Mouse (Mus musculus): ENCODE results near the gene Copz1.

Gene Copz1

DNA sequence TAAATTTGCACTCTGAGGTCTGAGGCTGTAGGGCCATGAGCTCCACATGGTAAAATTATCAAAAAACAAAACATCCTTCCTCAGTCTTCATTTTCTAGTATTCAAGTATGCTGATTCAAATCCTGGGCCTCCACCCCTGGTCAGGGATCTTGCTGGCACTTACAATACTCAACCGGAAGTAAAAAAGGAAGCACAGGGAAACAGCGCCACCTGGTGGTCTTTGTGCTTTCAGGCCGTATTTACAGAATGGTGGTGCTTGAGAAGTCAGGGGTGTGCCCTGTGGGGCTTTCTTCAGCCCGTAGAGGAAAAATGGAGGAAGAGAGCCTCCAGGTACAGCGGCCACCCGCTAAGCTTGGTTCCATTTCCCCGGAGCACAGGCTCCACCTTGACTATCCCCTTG is 34.6 kb downstream of the Copz1 start:
- in situ Hi-C loops (cut with MboI, MseI) = loop anchor here (25.0 kb wide), 1 partner anchor 570 kb away; no protein-coding TSS in a partner anchor

DNA sequence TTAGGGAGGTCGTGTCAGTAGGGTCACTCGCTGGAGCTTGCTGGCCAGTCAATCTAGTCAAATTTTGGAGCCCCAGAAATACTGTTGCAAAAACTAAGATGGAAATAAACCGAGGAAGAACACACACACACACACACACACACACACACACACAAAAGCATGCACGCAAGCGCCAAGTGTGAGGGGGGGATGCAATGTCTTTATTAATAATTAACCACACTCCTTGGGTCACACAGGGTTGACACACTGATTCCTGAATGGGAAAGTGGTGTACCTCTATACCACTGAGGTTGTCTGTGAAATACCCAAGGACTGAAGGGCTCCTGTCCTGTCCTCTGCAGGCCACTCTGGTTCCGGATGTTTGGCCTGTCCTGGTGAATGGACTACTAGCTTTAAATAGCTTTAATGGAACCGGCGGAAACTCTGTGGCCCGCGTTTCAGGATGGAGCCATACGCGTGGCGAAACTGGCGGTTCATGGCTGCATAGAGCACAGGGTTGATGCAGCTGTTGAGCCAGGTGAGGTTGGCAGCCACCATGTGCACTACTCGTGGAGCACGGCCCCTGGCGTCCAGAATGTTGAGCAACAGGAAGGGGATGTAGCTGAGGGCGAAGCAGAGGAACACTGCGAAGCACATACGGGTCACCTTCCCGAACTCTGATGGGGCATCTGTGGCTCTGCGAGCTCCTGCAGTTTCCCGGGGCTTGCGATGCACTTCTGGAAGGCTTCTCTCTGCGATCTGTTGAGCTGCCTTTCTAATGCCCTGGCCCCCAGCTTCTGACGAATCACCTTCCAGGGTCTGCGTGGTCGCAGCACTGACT is 35.8 kb downstream of the Copz1 start:
- in situ Hi-C loops (cut with MboI, MseI) = loop anchor here (25.0 kb wide), 1 partner anchor 571 kb away; no protein-coding TSS in a partner anchor

DNA sequence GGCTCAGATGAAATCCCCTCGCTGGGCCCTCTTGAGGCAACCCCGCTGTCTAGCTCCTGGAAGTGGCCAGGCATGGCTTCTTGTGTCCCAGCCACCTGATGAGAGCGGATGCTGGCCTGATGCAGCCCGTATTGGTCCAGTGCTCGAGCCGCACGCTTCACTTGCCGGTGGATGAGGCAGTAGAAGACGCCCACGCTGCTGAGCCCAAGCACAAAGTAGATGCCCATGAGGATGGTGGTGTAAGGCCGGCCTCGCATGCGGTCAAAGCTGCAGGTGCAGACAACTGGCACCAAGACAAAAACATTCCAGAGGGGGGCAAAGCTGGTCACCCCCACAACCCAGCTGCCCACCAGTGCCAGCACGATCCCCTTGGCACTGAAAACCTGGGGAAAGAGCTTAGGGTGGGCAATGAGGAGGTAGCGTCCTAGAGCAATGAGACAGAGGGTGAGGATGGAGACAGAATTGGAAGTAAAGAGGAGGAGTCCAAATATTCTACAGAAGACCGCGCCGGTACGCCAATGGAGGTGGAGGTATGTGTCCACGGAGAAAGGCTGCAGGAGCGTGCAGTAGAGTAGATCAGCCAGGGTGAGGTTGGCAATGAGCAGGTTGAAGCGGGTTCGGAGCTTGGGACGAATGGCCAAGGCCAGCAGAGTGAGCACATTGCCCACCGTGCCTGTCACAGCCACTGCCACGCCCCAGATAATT is 36.5 kb downstream of the Copz1 start:
- in situ Hi-C loops (cut with MboI, MseI) = loop anchor here (25.0 kb wide), 1 partner anchor 572 kb away; no protein-coding TSS in a partner anchor

DNA sequence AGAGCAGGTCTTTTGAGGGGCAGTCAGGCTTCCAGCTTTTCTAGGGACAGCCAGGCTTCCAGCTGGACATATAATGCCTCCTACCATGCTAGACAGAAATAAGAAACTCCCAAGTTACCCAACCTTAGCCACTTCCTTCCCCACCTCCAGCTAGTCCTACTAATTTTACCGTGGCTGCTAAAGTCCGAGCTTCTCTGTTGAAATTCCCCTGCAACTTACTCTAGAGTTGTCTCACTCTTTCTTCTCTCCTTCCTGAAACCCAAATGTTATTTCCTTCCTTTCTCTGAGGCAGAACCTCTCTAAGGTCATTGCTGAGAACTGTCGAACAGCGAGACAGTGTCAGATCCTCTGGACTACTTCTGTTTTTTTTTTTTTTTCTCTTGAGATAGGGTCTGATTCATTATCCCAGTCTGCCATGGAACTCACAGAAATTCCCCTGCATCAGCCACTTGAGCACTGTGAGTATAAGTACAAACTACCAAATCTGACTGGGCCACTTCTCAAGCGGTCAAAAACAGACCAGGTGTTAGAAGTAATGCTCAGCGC is 37.9 kb downstream of the Copz1 start, which contains the start of gene Gpr84:
TSS of gene Gpr84 (minus strand) at position 248 of the 546 bp plus-strand sequence.
- in situ Hi-C loops (cut with MboI, MseI) = loop anchor here (5.0 to 25.0 kb wide), 2 partner anchors 58 to 573 kb away; no protein-coding TSS in a partner anchor

DNA sequence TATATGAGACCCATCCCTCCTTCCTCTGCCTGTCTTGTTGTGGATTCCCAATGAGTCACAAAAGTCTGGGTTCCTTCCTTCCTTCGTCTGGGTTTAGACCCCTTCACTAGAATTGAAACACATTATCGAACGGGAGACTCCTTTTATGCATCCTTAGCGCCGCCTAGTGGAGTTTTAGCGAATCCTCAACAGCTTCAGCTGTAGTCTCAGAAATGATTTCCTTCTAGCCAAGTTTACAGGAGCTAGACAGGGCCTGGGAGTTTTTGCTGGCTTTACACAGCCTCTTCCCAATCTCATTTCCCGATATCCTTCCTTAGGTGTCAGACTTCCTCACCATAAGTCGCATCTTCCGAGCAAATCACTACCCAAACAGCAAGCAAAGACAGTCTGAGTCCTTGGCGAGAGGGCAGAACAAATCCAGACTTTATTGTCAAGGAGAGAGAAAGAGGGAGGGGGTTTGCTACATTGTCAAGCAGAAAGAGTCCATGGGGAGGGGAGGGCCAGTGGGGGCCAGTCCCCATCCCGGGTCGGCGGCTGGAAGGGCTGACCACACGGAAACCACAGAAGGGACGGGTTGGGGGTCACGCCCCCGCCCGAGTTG is 41.1 kb downstream of the Copz1 start:
- in situ Hi-C loops (cut with MboI, MseI) = loop anchor here (5.0 to 25.0 kb wide), 2 partner anchors 61 to 576 kb away; no protein-coding TSS in a partner anchor

DNA sequence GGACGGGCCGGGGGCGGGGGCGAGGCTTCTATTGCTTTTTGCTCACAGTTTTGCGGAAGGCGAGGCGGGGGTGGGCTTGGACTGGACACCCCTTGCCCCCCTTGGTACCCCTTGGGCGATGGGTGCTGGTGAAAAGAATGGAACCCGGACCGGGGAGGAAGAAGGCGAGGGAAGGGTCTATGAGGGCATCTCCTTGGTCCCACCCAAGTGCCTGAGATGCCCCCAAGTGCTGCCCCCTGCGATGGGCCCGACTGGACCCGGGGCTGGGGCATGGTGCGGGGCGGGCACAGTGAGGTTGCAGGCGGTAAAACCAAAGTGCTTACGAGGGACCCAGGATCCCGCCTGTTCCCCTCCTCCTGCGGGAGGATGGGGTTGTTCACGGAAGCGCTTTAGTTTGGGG is 41.7 kb downstream of the Copz1 start:
- in situ Hi-C loops (cut with MboI, MseI) = loop anchor here (5.0 to 25.0 kb wide), 2 partner anchors 62 to 577 kb away; no protein-coding TSS in a partner anchor

DNA sequence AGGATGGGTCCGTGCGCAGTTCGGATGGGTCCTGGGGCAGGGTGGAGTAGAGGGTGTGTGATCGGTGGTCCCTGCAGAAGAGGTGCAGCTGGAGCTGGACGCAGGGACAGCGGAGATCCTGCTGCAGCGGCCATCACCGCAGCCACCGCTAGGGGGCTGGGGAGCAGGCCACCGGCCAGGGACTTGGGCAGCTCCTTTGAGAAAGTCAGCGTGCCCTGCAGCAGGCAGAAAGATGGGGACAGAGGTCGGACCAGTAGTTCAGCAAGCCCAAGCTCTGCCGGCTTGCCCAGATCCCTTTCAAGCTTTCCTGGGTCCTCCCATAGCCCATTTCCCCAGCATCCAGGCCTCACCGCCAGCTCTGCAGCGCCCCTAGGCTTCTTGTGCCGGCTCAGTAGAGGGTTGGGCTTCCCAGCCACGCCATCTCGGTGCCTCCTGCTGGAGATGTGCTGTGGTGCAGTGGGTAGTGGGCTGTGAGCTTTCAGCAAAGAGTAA is 42.5 kb downstream of the Copz1 start:
- in situ Hi-C loops (cut with MboI, MseI) = loop anchor here (5.0 to 25.0 kb wide), 2 partner anchors 328 to 578 kb away; no protein-coding TSS in a partner anchor

DNA sequence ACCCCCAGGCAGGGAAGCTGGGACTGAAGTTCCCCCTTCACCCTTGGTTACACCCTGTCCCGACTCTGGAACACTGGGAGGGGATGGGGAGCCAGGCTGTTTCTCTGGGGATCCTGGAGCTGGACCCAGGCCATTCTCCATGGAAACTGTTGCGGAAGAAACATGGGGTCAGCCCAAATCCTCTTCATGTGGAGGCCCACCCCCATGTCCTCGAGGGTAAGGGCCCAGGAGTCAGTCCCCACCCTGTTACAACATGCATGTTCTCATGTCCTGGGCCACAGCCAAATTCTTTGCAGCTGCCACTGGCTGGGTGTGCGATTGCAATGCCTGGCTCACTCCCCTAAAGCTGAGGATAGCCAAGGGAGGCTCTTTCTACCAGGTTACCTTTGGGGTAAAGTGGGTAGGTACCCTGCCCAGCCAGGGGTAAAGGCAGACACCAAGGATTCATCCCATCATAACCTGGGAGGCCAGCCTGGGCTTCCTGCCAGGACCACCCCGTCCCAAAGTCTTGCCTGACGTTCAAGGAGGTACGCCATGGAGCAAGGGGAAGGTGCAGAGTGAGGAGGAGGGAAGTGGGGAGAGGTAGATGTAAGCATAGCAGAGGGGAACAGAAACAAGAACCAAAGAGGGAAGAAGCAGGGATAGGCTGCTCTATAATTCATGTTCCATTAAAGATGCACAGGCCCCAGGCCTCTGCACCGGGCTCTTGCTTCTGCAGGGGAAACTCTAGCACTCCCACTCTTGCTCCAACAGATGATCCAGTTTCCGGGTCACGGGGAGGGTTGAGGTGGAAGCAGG is 43.7 kb downstream of the Copz1 start:
- in situ Hi-C loops (cut with MboI, MseI) = loop anchor here (5.0 to 25.0 kb wide), 2 partner anchors 329 to 579 kb away; no protein-coding TSS in a partner anchor

DNA sequence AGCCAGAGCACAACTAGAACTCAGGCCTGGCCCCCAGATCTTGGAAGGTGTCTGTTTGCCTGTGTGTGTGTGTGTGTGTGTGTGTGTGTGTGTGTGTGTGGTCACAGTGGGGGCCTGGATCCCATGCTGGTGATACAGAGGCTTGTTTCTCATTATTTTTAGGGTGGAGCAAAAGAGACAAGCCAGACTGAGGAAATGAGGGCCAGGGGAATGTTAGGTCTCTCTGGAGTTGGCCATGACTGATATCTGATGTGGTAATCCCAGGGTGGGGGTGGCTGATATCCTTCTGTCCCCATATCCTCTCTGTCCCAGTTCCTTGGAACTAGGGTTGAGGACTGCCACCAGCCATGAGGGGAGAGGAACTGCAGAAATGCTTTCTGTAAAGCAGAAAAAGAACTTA is 44.6 kb downstream of the Copz1 start:
- in situ Hi-C loops (cut with MboI, MseI) = loop anchor here (5.0 to 25.0 kb wide), 2 partner anchors 330 to 580 kb away; no protein-coding TSS in a partner anchor

DNA sequence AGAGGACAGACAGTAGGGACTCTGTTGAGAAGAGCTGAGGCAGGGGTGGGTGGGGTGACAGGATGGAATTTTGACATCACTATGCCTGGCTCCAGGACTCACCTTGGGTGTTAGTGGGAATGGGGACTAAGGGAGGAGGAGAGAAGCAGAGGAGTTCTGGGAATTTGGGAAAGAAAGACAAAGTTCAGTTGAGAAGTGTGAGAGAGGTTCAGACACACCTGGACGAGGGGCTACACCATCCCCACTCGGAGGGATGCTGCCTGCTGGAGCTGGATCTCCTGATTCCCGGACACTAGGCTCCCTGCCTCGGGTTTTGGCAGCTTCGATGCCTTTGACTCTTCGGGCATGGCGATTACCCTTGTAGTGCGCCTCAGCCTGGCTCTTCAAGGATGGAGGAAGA is 45.2 kb downstream of the Copz1 start:
- in situ Hi-C loops (cut with MboI, MseI) = loop anchor here (5.0 to 25.0 kb wide), 2 partner anchors 330 to 580 kb away; no protein-coding TSS in a partner anchor

DNA sequence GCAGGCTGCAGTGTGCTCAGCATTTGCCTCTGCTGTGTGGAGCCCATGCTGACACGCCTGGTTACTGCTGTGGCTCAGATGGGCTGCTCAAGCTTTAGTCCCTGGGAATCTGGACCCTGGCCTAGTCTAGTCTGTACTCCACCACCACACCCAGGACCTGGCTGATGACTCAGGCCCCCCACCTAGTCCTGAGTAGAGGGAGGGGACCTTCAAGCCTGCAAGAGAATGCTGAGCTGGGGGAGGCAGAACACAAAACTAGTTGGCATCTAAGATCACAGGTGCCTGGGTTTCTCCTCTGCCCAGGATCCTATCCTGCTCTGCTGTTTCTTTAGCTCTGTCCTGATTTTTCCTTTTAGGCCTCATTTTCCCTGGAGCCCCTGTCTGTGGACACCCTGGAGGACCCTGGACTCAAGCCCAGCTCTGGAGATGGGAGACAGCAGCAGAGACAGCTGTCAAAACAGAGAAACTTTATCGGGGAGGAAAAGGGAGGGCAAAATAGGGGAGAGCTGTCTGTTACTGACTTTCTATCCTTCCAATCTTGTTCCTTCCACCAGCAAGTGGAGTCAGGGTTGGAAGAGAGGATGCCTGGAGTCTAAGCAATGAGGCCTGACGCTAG is 45.8 kb downstream of the Copz1 start:
- in situ Hi-C loops (cut with MboI, MseI) = loop anchor here (5.0 to 25.0 kb wide), 2 partner anchors 331 to 581 kb away; no protein-coding TSS in a partner anchor

DNA sequence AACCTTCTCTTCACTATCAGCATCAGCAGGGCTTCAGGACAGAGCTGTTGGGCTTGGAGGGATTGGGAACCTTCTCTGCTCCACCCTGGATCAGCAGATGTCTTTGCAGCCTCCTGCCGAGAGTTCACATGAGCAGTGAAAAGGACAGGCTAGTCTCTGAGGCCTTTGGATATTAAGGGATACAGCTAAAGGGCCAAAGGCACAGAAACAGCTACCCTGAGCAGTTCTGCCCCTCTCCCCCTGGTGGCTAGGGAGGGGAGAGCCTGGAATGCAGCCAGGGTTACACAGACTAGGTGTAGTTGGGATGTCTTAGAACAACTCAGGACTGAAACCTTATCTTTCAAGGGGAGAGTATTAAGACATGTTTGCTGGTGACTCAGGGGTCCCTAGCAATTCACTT is 48.6 kb downstream of the Copz1 start:
- in situ Hi-C loops (cut with MboI, MseI) = loop anchor here (25.0 kb wide), 1 partner anchor 584 kb away; no protein-coding TSS in a partner anchor

DNA sequence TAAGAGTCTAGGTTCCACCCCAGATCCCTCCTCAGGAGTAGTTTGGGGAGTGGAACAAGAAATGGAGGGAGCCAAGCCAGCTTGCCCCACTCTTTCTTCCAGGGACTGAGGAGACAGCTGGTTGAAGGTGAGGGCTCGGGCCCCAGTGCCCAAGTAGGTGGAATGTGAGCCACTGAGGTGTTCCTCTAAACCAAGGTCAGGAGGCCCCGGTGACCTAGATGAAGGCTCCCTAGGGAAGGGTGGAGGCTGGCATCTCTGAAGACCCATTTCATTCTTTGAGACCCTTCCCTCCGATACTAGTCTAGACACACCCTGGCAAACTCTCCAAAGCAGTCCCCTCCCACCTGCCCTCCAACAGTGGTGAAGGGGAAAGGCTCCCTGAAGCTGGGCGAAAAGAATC is 49.9 kb downstream of the Copz1 start:
- in situ Hi-C loops (cut with MboI, MseI) = loop anchor here (25.0 kb wide), 1 partner anchor 585 kb away; no protein-coding TSS in a partner anchor

DNA sequence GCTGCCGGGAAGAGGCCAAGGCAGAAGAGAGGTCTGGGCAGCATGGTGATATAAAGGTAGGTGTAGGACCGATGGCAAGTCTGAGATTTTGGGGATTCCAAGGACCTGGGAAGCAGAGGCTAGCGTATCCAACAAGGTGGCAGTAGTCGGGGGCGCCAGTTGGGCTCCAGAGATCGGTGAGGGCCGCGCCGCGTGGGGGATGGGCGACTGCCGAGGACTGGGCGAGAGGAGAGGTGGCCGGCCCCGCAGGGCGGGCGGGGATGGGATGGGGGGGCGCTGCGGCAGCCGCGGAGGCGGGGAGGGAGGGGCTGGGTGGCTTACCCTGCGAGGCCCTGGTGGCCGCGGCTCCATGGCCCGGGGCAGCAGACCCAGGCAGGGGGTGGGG is 50.5 kb downstream of the Copz1 start:
- in situ Hi-C loops (cut with MboI, MseI) = loop anchor here (25.0 kb wide), 1 partner anchor 586 kb away; no protein-coding TSS in a partner anchor

DNA sequence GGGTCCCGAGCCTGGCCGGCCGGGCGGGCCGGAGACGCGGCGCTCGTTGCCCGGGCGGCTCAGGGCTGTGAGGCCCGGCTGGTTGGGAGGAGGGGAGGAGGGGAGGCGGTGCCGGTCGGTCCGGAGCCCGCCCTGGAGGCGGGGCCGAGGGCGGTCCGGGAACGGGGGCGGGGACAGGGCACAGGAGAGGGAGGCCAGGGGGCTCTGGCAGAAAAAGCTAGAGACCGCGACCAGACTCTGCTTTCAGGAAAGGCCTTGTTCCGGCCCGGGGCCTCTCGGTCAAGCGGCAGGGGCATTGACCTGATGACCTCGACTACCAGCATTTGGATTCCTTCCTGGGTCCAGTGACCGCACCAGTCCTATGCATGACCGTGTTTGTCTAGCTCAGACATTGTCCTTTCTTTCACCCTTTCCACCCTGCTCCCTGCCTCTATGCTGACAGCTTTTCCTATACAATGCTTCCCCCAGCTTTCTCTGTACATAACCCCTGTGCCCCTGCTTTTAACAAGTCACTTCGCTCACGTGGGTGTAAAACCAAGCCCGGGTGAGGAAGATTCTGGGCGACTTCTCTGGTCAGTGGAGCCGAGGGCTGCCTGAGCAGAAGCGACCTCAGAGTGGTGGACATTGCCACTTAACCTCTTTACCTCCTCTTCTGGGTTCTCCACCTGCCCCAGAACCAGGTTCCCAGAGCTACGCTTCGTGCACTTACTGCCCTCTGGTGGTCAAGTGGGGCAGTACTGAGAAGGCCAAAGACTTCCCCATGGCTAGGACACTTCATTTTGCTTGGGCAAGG is 51.1 kb downstream of the Copz1 start:
- in situ Hi-C loops (cut with MboI, MseI) = loop anchor here (25.0 kb wide), 1 partner anchor 586 kb away; no protein-coding TSS in a partner anchor

DNA sequence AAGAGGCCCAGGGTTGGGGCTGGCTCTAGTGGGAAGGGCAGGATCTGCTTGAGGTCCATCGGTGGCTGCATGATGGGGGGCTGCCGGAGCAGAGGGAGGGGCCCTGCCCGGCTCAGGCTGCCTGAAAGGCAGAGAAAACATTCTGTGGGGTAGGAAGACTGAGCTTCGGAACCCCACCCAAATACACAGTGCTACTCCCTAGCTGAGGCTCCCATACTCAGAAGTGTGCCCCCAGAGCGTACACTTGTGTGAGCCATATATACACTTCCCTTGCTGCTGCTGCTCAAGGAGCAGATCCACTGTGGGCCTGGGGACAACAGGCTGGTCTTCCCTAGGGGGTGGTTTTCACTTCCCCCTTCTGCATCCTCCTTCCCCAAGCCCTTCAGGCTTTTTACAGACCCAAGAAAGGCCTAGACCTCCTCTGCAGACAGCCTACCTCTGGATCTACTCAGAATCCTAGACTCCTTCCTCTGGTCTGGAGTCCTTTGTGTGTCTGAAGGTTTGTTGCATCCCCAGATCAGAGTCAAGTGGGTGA is 60.6 kb downstream of the Copz1 start:
- in situ Hi-C loops (cut with MboI, MseI) = no loop called here

DNA sequence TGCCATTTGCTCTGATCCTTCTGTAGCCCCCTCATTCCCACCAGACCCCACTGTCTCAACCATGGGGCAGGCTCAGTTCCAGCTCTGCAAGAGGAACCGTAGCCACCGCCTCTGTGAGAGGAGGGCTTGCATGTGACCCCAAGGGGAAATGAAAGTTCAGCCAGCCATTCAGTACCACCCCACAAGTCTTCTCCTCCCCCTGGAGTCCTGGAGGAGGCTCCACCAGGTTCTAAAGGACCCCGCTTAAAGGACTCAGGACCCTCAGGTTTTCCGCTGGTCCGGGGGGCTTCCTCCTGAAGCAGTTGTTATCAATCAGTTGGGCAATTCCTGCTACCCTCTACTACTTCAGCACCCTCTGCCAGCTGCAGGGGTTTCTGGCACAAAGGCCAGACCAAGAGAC is 61.2 kb downstream of the Copz1 start:
- in situ Hi-C loops (cut with MboI, MseI) = no loop called here

DNA sequence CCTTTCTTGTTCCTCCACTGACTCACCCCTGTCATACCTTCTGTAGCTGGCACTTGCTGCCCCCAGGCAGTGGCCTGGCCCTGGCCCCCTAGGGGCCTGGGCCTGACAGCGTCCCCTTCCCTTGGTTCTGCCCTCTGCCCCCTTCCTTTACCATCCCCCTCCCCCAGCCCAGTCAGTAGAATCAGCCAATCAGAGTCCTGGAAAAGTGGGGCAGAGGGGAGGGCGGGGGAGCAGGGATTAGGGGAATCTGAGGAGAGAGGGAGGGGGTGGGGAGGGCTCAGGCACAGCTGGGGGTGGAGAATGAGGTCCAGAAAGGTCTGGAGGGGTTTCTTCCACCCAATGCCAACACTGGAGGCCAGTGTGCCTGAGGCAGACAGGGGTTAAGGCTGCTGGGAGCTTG is 61.7 kb downstream of the Copz1 start:
- in situ Hi-C loops (cut with MboI, MseI) = no loop called here

Data from T-helper 1 cell (primary cell).